Mouse (Mus musculus) adrenal gland, postnatal 10 days (tissue): ENCODE data around the gene Nr1i3. TPM values are rescaled to one million over a fixed set of nuclear protein-coding genes. Genes with fewer than 3 reads are reported as not detected.
A peak's percentile ranks its signal among the peaks of the same experiment; 100 is the strongest.

Experiments used
- DNase-seq: peaks from one replicate; pipeline ENCODE4 v3.0.0; 2021; ENCODE audit warnings: mixed read lengths
- total RNA-seq, 2 experiments: library from RNA; stranded (reverse); gene quantifications; 2 replicates each; pipeline ENCODE4 v1.2.3; 2021

Nr1i3 gene
- total RNA-seq, 2 experiments from 2014 or later, result 13.4 to 29.4 TPM

- DNase-seq, result peak; percentile 63
These were observed 38.0 kb downstream of the Nr1i3 start for GRCm38 (mm10) chr1:171251594-171252324.

GRCm38 (mm10) chr1:171252415-171252814 is 38.6 kb downstream of the Nr1i3 start:
- no peak for DNase-seq

GRCm38 (mm10) chr1:171256095-171256818 is 42.5 kb downstream of the Nr1i3 start:
- DNase-seq, result peak; percentile 78

- DNase-seq, result peak; percentile 79
These were observed 43.3 kb downstream of the Nr1i3 start for GRCm38 (mm10) chr1:171256937-171257548.

GRCm38 (mm10) chr1:171257781-171258180 is 44.0 kb downstream of the Nr1i3 start:
- DNase-seq, result no peak

GRCm38 (mm10) chr1:171258921-171259320 is 45.2 kb downstream of the Nr1i3 start:
- DNase-seq, result no peak

- DNase-seq, result no peak
These were observed 46.5 kb downstream of the Nr1i3 start for GRCm38 (mm10) chr1:171260316-171260715.

- DNase-seq, result peak; percentile 79
These were observed 48.9 kb downstream of the Nr1i3 start for GRCm38 (mm10) chr1:171262594-171263130.

GRCm38 (mm10) chr1:171263185-171263611 is 49.4 kb downstream of the Nr1i3 start:
- DNase-seq, result peak; percentile 38

GRCm38 (mm10) chr1:171263666-171264461 is 50.1 kb downstream of the Nr1i3 start:
- DNase-seq, result no peak

- no peak for DNase-seq
These were observed 52.4 kb downstream of the Nr1i3 start for GRCm38 (mm10) chr1:171265971-171266744.

GRCm38 (mm10) chr1:171268341-171268740 is 54.6 kb downstream of the Nr1i3 start:
- no peak for DNase-seq

GRCm38 (mm10) chr1:171269848-171270572 is 56.2 kb downstream of the Nr1i3 start, which contains the start of gene B4galt3:
TSS of gene B4galt3 (plus strand) at chr1:171270328.
- peak; percentile 99 for DNase-seq

Other genes with a start within 250 kb of the Nr1i3 start
- gene Fcgr2b, start 237.4 kb upstream of the Nr1i3 start, total RNA-seq, result 10 to 100 TPM; 12.4 to 22.3 TPM
- gene Fcgr4, start 195.1 kb upstream of the Nr1i3 start, total RNA-seq, result 1 to 10 TPM in 1 of 2 experiments, under 1 TPM in 1; 0.85 to 1.2 TPM
- 10 to 100 TPM in 1 of 2 experiments, 1 to 10 TPM in 1; 9.8 to 10.4 TPM for gene Fcgr3, start 149.0 kb upstream of the Nr1i3 start, total RNA-seq
- gene Cfap126, start 100.1 kb upstream of the Nr1i3 start, total RNA-seq, result 1 to 10 TPM in 1 of 2 experiments, under 1 TPM in 1; 0.51 to 1.3 TPM
- 100 to 1,000 TPM; 746 to 845 TPM for gene Sdhc, start 63.4 kb upstream of the Nr1i3 start, total RNA-seq
- gene Mpz, start 63.3 kb upstream of the Nr1i3 start, total RNA-seq, result 10 to 100 TPM; 10.1 to 20.4 TPM
- 10 to 100 TPM; 28.0 to 30.7 TPM for gene Pcp4l1, start 17.7 kb upstream of the Nr1i3 start, total RNA-seq
- 10 to 100 TPM; 46.9 to 58.1 TPM for gene Tomm40l, start 8.5 kb downstream of the Nr1i3 start, total RNA-seq
- gene Apoa2, start 11.1 kb downstream of the Nr1i3 start, total RNA-seq, result 1,000 to 10,000 TPM; 1,052 to 2,650 TPM
- gene Fcer1g, start 20.4 kb downstream of the Nr1i3 start, total RNA-seq, result 10 to 100 TPM; 14.4 to 19.2 TPM
- gene Adamts4, start 36.5 kb downstream of the Nr1i3 start, total RNA-seq, result 1 to 10 TPM; 4.0 to 5.1 TPM
- 1,000 to 10,000 TPM in 1 of 2 experiments, 100 to 1,000 TPM in 1; 996 to 1,019 TPM for gene Ndufs2, start 37.4 kb downstream of the Nr1i3 start, total RNA-seq
- 10 to 100 TPM; 28.9 to 34.7 TPM for gene B4galt3, start 56.4 kb downstream of the Nr1i3 start, total RNA-seq
- 10 to 100 TPM; 30.8 to 43.8 TPM for gene Ppox, start 67.2 kb downstream of the Nr1i3 start, total RNA-seq
- gene Usp21, start 74.0 kb downstream of the Nr1i3 start, total RNA-seq, result 10 to 100 TPM; 31.8 to 40.2 TPM
- 100 to 1,000 TPM; 145 to 153 TPM for gene Ufc1, start 81.1 kb downstream of the Nr1i3 start, total RNA-seq
- gene Dedd, start 115.2 kb downstream of the Nr1i3 start, total RNA-seq, result 10 to 100 TPM; 33.7 to 35.2 TPM
- gene Nit1, start 131.7 kb downstream of the Nr1i3 start, total RNA-seq, result 10 to 100 TPM; 51.4 to 56.0 TPM
- gene Pfdn2, start 131.7 kb downstream of the Nr1i3 start, total RNA-seq, result 100 to 1,000 TPM; 107 to 114 TPM
- 1 to 10 TPM; 5.3 to 5.7 TPM for gene Klhdc9, start 146.8 kb downstream of the Nr1i3 start, total RNA-seq
- under 1 TPM; 0.12 to 0.21 TPM for gene Nectin4, start 156.1 kb downstream of the Nr1i3 start, total RNA-seq
- 1 to 10 TPM; 5.1 to 6.1 TPM for gene Arhgap30, start 175.0 kb downstream of the Nr1i3 start, total RNA-seq
- gene Usf1, start 197.3 kb downstream of the Nr1i3 start, total RNA-seq, result 10 to 100 TPM; 53.5 to 67.7 TPM
- 10 to 100 TPM; 16.6 to 36.1 TPM for gene Tstd1, start 204.9 kb downstream of the Nr1i3 start, total RNA-seq
- 10 to 100 TPM; 64.9 to 66.2 TPM for gene F11r, start 223.6 kb downstream of the Nr1i3 start, total RNA-seq